Mouse (Mus musculus) right cerebral cortex, postnatal 25 days (tissue): ENCODE data around the gene Gucy2e.

Experiments used
- DNase-seq: peaks from one replicate; pipeline ENCODE4 v3.0.0; 2022

Gucy2e gene

GRCm38 (mm10) chr11:69235285-69236060, 1.4 kb downstream of the Gucy2e start:
- DNase-seq, result peak; percentile 72

GRCm38 (mm10) chr11:69233141-69233540, 3.7 kb downstream of the Gucy2e start:
- no peak for DNase-seq

GRCm38 (mm10) chr11:69230420-69230819, 6.4 kb downstream of the Gucy2e start:
- DNase-seq, result no peak

GRCm38 (mm10) chr11:69225715-69226114, 11.1 kb downstream of the Gucy2e start:
- no peak for DNase-seq

- DNase-seq, result no peak
Measured at GRCm38 (mm10) chr11:69223101-69223500, 13.7 kb downstream of the Gucy2e start.

GRCm38 (mm10) chr11:69221070-69221469, 15.8 kb downstream of the Gucy2e start:
- no peak for DNase-seq

GRCm38 (mm10) chr11:69218661-69219060, 18.2 kb downstream of the Gucy2e start:
- no peak for DNase-seq

GRCm38 (mm10) chr11:69217411-69217810, 19.4 kb downstream of the Gucy2e start:
- no peak for DNase-seq

GRCm38 (mm10) chr11:69211431-69211830, 25.4 kb downstream of the Gucy2e start:
- peak; percentile 49 for DNase-seq

GRCm38 (mm10) chr11:69202469-69203230, 34.2 kb downstream of the Gucy2e start:
- DNase-seq, result no peak

- DNase-seq, result no peak
Measured at GRCm38 (mm10) chr11:69200231-69200630, 36.6 kb downstream of the Gucy2e start.

- DNase-seq, result no peak
Measured at GRCm38 (mm10) chr11:69199251-69199650, 37.6 kb downstream of the Gucy2e start.

GRCm38 (mm10) chr11:69197743-69198142, 39.1 kb downstream of the Gucy2e start, which contains the start of gene Alox8:
Gene Alox8 (minus strand): TSS chr11:69197843.
- no peak for DNase-seq

GRCm38 (mm10) chr11:69197194-69197593, 39.6 kb downstream of the Gucy2e start:
- DNase-seq, result no peak

GRCm38 (mm10) chr11:69196766-69197165, 40.1 kb downstream of the Gucy2e start:
- DNase-seq, result no peak

- no peak for DNase-seq
Measured at GRCm38 (mm10) chr11:69192840-69193239, 44.0 kb downstream of the Gucy2e start.

GRCm38 (mm10) chr11:69185936-69186335, 50.9 kb downstream of the Gucy2e start:
- no peak for DNase-seq

GRCm38 (mm10) chr11:69185031-69185430, 51.8 kb downstream of the Gucy2e start:
- no peak for DNase-seq

GRCm38 (mm10) chr11:69180120-69180519, 56.7 kb downstream of the Gucy2e start:
- no peak for DNase-seq

GRCm38 (mm10) chr11:69179512-69179911, 57.3 kb downstream of the Gucy2e start:
- DNase-seq, result no peak

GRCm38 (mm10) chr11:69178525-69178924, 58.3 kb downstream of the Gucy2e start:
- no peak for DNase-seq

- DNase-seq, result no peak
Measured at GRCm38 (mm10) chr11:69174722-69175121, 62.1 kb downstream of the Gucy2e start.

GRCm38 (mm10) chr11:69172606-69173005, 64.2 kb downstream of the Gucy2e start:
- no peak for DNase-seq

GRCm38 (mm10) chr11:69171626-69172025, 65.2 kb downstream of the Gucy2e start:
- no peak for DNase-seq
